Mouse (Mus musculus): ENCODE data around the gene Sox5. TPM values are rescaled to one million over a fixed set of nuclear protein-coding genes. Genes with fewer than 3 reads are reported as not detected.
A peak's percentile ranks its signal among the peaks of the same experiment; 100 is the strongest.

The Sox5 gene
- polyA plus RNA-seq (2017; shearing (Covaris generic)): under 1 TPM; 0.08 to 0.37 TPM

- peak; percentile 45 for ATAC-seq
These were observed at the start of gene Sox5 for GRCm38 (mm10) chr6:144781431-144782030. Gene Sox5 (minus strand): TSS chr6:144781977.

- no peak for ATAC-seq
These were observed 43.3 kb upstream of the Sox5 start for GRCm38 (mm10) chr6:144825018-144825602.

- no peak for ATAC-seq
These were observed 42.4 kb upstream of the Sox5 start for GRCm38 (mm10) chr6:144824153-144824552.

GRCm38 (mm10) chr6:144822594-144822993 lies 40.8 kb upstream of the Sox5 start:
- no peak for ATAC-seq

- ATAC-seq: no peak
These were observed 39.2 kb upstream of the Sox5 start for GRCm38 (mm10) chr6:144821019-144821418.

GRCm38 (mm10) chr6:144818016-144818415 lies 36.2 kb upstream of the Sox5 start:
- no peak for ATAC-seq

- ATAC-seq: no peak
These were observed 35.7 kb upstream of the Sox5 start for GRCm38 (mm10) chr6:144817329-144817932.

GRCm38 (mm10) chr6:144815542-144815941 lies 33.8 kb upstream of the Sox5 start:
- no peak for ATAC-seq

- ATAC-seq: no peak
These were observed 33.2 kb upstream of the Sox5 start for GRCm38 (mm10) chr6:144814931-144815364.

- peak; percentile 65 for ATAC-seq
These were observed 22.5 kb upstream of the Sox5 start for GRCm38 (mm10) chr6:144804321-144804720.

GRCm38 (mm10) chr6:144803063-144803462 lies 21.3 kb upstream of the Sox5 start:
- no peak for ATAC-seq

- no peak for ATAC-seq
These were observed 12.6 kb upstream of the Sox5 start for GRCm38 (mm10) chr6:144794356-144794755.

GRCm38 (mm10) chr6:144792871-144793270 lies 11.1 kb upstream of the Sox5 start:
- no peak for ATAC-seq

- ATAC-seq: no peak
These were observed 1.5 kb upstream of the Sox5 start for GRCm38 (mm10) chr6:144783295-144783694.

- ATAC-seq: no peak
These were observed 1.1 kb upstream of the Sox5 start for GRCm38 (mm10) chr6:144782866-144783265.

GRCm38 (mm10) chr6:144782031-144782857 lies 467 bp upstream of the Sox5 start:
- no peak for ATAC-seq

- no peak for ATAC-seq
These were observed 1.0 kb downstream of the Sox5 start for GRCm38 (mm10) chr6:144780608-144781285.

GRCm38 (mm10) chr6:144779945-144780607 lies 1.7 kb downstream of the Sox5 start:
- no peak for ATAC-seq

GRCm38 (mm10) chr6:144777356-144778035 lies 4.3 kb downstream of the Sox5 start:
- ATAC-seq: no peak

GRCm38 (mm10) chr6:144773736-144774135 lies 8.0 kb downstream of the Sox5 start:
- ATAC-seq: no peak

- no peak for ATAC-seq
These were observed 8.8 kb downstream of the Sox5 start for GRCm38 (mm10) chr6:144772985-144773384.

All from activated CD4-positive, CD25-positive, alpha-beta regulatory T cell, adult 4 months (primary cell).